Mouse (Mus musculus) left cerebral cortex, postnatal 25 days (tissue): ENCODE measurements at regions not wholly inside any gene's neighbourhood (a gene's known extent, or its start where the extent isn't known, plus 50 kb on each side); places are given as distances from the start of the nearest gene placed in this dataset.
A peak's percentile ranks its signal among the peaks of the same experiment; 100 is the strongest.

Source experiments
- DNase-seq, 2 experiments: peaks; one replicate each; pipeline ENCODE4 v3.0.0; 2022; ENCODE audit warnings: low spot score in 2 of 2, mixed read lengths in 1 of 2
- intact Hi-C: fragments of 180-260 bp; cut with DNase I; formaldehyde crosslinking; loops from one replicate; pipeline ENCODE4 v1.15.1; 2025

DNA sequence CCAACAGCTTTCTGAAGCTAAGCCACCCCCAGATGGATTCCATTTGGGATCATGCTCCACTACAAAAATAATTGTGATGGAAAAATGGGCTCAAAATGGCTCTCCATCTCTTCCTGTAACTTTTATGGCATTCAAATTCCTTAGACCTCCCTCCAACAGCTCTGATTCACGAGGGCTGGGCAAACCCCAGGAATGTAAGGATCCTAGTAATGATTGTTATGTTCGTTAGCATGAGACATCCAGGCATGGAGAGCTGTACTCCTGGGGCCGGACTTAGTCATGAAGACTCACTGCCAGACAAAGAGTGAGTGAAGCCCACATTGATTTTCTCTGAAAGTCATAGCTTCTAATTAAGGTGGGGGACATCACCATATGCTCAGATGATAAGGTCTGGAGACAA lies 258.3 kb downstream of the Gm826 start:
- peak in 1 of 2 experiments; percentile 60 for DNase-seq
- intact Hi-C loops = no loop called here

DNA sequence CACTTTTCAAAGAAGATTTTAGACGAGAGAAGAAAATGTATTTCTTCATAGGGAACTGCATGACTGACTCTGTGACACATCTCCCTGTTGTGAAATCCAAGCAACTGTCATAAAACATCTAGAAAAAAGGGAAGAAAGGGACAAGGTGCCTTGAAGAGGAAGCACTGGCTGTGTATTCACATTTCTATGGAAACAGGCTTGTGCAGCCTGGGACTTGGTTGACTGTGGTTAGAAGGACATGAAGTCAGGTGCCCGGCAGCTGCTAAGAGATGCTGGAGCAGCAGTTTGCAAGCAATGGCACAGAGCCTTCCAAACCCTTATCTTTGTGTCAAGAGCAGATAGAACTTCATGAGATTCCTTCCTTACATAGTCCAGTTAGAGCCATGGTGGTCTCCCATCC lies 263.5 kb downstream of the Gm826 start:
- intact Hi-C loops = no loop called here
- no peak for DNase-seq

DNA sequence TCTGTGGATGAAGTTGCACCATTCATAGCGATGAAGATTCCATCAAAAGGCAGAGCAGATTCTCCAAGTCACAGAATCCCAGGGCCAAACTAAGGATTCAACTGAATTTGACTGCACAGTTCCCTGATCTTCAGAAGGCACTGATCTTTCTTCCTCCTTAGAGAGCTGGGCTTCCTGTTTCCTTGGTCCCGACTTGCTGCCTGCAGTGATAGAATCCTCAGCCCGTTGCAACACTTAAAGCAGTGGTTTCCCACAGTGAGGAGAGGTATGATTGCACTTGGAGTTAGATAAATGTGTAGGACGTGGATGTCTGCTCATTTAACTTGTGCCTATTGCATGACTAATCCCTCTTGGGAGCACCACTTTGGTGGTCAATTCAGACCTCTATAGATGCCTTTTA lies 265.2 kb downstream of the Gm826 start:
- DNase-seq = no peak
- intact Hi-C loops = no loop called here

DNA sequence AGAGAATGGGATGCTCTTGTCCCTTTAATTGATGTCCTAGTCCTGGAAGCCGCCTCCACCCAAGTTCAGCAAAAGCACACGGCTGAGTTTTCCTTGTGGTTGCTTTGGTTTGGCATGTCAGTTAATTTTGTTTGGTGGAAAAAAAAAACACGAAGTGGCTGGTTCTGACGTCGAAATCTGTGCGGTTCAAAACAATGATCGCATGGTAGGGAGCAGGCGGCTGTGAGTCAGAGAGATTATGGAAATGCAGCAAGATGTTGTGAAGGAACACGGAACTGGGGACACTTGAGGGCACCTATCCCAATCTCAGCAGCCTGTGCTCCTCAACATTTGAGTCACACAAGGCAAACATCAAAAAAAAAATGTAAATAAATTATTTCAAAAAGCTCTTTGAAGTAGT lies 266.1 kb downstream of the Gm826 start:
- DNase-seq = peak in 1 of 2 experiments; percentile 18
- intact Hi-C loops = no loop called here

DNA sequence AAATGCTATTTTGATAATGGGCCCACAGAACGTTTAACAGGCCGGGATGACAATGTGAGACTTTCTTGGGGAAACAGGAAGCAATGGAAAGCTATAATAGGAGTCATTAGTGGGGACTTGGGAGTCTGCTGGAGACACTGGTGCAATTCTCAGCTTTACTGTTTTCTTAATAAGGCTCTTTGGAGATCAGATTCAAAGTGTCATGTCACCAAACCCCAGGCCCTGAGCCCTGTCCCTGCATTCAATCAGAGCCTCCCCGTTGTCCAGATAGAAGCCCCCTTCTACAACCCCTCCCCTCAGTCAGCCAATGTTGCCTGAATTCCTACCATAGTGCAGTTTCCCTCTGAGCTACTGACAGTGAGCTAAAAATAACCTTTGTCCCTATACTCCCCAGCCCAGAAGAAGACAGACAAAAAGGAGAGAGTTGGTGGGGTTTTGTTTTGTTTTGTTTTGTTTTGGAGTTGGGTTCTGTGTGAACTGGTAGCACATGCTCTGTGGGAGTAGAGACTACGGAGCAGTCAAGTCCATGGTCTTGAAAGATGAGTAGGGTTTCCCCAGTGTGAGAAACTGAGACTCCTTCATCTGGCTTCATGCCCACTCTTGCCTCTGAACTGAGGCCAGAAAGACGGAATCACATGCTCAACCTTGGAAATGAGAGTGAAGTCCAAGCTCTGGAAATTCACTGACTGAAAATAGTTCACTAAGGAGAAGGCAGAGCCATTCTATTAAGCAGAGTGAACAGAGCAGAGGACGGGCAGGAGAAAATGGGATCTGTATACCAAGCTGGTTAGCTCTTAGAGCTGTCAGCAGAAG lies 267.3 kb downstream of the Gm826 start:
- peak; percentile 16 to 58 for DNase-seq
- intact Hi-C loops = no loop called here

DNA sequence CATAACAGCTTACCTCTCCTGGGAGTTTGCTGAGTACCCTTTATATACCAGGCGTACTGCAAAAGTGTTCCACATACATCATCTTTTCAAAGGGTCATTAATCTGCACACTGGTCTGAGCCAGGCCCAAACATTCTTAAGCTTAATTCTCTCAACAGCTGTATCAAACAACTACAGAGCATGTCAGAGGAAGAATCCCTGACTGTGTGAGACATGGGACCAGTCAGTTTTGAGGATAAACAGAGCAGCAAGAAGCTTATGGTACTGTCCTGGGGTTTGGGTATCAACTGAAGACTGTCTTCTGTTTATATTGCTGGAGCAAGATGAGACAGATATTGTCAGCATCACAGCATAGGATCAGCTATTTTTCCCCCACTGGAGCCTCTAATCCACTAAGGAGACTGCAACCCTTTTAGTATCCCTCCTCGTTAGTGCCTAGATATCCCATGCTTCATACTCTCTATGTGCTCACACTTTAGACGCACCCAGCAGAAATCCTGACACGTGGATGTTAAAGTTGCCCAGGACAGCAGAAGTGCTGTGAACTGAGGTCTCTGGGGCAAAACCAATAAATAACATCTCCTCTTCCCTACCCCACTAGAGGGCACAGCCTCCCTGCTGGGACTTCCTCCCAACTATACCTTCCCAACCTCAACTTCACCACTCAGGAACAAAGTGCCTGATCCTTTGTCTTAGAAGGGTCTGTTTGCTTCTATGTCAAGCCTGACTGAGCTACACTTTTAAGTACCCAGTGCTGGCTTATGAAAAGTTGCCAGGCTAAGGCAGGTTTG lies 271.6 kb downstream of the Gm826 start:
- DNase-seq = peak in 1 of 2 experiments; percentile 6
- intact Hi-C loops = loop anchor here (1.0 kb wide), 1 partner anchor 302 kb away; no protein-coding TSS in a partner anchor

DNA sequence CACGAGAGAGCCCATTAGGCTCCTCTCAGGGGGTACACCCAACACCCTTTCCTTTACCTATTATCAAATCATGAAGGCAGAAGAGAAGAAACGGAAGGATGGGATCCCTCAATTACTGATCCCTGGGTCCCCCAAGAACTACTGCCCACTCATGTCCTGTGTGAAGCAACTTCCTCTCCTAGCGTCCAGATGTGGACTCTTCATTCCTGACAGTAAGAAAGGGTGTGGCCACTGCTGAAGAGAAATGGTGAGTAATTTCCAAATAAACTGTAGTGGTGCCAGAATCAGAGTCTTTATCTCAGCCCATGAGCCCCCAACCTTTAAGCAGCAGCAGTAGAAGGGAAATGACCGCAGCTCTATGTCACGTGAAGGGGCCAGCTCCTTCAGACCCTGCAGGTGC lies 273.9 kb downstream of the Gm826 start:
- intact Hi-C loops = no loop called here
- DNase-seq = no peak

DNA sequence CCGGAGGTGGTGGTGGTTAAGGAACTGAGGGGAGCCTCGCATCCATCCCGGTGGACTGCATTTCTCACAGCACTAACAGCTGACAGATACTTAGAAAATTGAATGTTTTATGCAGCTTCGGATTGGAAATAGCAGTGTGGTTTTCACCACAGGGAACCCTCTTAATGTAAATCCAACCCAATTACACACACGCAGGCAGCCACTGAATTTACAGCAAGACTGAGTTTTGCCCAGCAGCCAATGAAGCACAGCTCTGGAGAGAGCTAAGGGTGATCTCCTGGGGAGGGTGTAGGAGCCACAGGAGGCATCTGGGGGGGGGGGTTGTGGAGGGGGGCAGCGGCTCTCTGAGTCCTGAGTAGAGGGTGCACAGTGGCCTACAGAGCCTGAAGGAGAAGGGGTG lies 276.8 kb downstream of the Gm826 start:
- DNase-seq = no peak
- intact Hi-C loops = no loop called here

DNA sequence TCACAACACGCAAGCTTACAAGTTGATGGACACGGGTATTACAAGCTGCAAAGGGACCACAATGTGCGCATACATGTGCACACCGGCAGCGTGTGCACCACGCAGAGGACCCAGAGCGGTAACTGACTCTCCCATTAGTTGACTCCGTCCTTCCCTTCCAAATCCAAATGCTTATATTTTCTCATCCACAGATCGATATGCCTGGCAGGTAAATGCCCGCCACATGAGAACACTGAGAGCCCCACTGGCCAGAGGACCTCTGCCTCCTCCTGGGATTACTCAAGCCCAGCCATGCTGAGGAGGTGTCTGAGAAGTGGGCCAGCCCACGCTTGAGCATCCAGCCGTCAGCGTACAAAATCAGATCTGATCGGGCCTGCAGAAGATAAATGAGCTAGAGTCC lies 279.6 kb downstream of the Gm826 start:
- no peak for DNase-seq
- intact Hi-C loops = no loop called here

DNA sequence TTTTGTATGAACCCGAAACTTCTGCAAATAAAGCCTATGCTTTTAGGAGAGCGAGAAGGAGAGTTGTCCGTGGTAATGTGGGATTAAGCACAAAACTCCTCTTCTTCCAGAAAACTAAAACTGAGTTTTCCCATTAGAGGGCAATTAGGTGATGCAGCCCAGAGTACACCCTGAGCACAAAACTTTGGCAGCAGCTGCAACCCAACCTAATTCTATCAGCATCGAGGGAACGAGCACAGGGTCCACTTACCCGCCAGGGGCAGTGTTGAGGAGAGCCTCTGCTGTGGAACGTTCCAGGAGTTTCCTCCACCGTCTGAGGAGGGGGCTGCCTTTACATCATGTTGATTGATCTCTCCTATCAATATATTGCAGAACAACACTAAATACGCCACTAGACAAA lies 285.7 kb downstream of the Gm826 start:
- no peak for DNase-seq
- intact Hi-C loops = no loop called here

DNA sequence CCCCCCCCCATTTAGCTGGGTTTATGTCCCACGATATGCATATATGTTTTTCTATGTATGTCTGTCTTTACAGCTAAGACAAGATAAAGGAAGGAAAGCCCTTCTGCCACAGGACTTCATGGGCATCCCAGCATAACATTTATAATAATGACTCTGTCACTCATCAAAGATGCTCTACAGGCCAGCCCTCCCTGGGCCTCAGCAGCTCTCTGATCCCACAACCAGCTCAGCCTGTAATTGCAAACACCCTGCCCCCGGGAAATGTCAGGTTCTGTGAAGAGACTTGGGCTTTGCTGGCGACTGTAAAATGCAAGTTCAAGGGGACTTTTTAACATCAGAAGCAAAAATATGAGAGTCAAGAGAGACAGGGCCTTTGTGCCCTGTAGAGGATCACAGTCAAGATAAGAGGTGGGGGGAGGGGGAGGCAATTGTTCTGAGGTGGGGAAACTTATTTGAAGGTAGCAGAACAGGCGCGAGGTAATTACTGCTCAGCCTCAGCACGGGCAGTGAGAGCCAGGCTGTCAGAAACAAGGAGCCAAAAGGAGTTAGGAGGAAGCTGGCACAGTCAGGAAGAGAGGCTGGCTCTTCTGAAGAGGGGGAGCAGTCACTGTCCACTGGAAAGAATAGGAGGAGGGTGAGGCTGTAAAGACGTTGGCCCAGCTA lies 286.9 kb downstream of the Gm826 start:
- no peak for DNase-seq
- intact Hi-C loops = no loop called here

DNA sequence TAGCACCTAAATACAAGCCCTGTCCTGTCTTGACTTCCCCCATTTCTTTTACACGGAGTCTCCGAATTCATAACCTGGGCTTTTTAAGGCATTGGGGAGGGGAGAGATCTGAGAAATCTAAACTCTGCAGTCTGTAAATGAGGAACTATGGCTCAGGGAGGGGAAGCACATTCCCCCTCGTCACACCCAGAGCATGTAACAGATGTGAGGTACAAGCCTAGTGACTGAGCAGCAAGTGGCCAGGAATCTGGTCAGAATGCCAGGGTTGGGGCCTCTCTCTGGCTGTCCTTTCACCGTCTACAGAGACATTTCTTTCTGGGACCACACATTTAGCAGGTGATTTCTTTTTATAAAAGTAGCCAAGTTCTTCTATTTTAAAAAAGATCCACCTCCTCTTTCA lies 289.4 kb downstream of the Gm826 start:
- intact Hi-C loops = no loop called here
- peak in 1 of 2 experiments; percentile 12 for DNase-seq

DNA sequence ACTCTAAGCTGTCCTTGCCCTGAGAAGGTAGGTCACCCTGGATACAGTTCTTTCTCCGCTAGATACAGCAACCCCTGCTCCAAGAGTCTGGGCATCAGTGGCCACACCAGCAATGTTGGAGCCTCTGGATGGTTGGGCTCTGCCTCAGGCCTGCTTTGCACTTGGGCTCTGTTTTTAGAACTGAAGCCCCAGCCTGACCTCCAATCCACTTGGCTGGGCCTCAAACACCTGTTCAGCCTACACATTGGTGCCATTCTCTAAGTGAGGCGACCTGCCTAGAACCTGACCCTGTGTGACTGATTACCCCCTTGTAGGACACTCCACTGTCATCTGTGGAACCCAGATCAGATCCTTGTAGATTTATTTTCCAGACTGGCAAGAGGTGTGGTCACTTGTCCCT lies 289.8 kb downstream of the Gm826 start:
- intact Hi-C loops = no loop called here
- DNase-seq = no peak

DNA sequence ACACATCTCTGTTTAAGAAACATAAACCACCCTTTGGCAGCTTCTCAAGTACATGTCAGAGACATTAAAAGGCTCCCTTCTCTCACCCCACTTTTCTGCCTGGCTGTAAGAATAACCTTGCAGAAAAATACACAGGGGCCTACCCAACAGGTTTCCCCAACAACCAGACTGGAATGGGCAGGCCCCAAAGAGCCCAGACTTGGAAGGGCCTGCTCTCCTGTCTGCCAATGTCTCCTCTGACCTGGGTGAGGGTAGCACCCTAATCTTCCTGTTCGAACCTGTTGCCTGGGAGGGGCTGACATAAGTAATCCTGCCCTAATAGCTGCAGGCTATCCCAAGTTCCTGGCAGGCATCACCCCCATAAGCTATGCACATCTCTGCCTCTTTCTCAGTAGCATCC lies 304.5 kb downstream of the Gm826 start:
- intact Hi-C loops = no loop called here
- DNase-seq = no peak

DNA sequence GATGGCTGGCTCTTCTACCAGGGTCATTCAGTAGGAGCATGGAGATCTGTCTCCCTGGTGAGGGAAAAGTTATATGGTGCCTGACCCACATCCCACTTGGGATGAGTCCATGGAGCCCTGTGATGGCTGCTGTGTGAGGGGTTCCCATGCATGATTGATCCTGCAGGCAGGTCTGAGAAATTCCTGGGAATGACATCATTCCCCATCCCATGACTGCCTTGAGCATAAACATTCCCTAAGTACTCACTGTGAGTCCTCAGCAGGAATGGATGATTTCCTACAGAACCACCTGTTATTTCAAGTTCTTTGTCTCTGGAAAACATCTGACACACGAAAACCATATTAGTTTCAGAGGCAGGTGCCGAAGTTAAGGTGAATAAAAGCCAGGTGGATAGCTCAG lies 305.5 kb downstream of the Gm826 start:
- intact Hi-C loops = no loop called here
- DNase-seq = no peak

DNA sequence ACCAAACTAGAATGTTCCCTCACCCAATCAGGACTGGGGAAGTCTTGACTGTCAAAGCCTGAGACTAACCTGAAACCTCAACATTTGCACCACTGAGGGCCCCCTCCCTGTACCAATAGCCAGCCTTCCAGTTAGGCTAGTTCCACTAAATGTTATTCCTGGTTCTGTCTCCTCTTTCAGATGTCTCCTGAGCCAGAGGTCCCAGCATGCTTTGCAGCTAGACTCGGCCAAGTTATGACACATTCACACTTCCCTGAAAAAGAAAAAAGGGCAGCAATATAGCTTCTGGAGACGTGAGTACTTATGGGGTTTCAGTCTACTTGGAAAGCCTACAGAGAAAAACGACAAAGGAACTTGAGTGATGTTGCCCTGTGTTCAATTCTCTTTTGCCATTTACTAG lies 308.1 kb downstream of the Gm826 start:
- DNase-seq = peak in 1 of 2 experiments; percentile 6

DNA sequence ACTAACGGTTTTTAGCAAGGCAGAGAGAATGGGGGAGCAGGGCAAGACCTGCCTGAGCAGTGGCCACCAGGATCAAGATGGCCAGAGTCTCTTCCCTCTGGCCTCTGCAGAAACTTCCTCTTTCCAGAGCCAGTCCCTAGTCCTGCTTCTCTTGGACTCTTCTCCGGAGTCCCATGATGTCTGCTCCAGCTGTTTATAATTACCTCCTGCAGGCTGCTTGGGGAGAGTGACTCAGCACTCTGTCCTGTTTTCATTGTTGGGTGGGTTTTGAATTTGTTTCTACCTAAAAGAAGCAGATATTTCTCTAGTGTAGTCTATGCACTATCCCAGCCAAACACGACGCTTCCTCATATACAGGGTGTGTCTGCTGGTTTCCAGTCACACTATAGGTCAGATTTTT lies 312.4 kb downstream of the Gm826 start:
- intact Hi-C loops = no loop called here
- DNase-seq = peak in 1 of 2 experiments; percentile 11

More for the DNA sequence above, 308.1 kb downstream of the Gm826 start:
- intact Hi-C loops = no loop called here

DNA sequence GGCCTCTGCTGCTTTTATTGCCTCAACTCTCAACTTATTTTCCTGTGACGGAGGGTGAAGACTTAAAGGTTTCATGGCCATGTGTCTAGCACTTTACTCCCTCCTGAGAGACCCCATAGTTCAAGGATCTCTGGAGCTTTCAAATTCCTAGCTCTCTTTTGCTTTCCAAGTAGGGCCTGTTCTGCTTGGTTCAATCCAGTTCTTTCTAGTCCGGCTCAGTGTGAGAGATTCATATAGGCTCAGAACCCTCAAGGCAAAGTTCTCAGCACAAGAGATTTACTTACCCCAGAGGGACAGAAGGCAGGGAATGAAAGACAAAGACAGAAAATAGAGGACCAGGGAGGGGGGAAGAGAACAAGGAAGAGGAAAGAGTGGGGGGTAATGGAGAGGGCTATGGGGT lies 313.1 kb downstream of the Gm826 start:
- DNase-seq = no peak
- intact Hi-C loops = no loop called here

DNA sequence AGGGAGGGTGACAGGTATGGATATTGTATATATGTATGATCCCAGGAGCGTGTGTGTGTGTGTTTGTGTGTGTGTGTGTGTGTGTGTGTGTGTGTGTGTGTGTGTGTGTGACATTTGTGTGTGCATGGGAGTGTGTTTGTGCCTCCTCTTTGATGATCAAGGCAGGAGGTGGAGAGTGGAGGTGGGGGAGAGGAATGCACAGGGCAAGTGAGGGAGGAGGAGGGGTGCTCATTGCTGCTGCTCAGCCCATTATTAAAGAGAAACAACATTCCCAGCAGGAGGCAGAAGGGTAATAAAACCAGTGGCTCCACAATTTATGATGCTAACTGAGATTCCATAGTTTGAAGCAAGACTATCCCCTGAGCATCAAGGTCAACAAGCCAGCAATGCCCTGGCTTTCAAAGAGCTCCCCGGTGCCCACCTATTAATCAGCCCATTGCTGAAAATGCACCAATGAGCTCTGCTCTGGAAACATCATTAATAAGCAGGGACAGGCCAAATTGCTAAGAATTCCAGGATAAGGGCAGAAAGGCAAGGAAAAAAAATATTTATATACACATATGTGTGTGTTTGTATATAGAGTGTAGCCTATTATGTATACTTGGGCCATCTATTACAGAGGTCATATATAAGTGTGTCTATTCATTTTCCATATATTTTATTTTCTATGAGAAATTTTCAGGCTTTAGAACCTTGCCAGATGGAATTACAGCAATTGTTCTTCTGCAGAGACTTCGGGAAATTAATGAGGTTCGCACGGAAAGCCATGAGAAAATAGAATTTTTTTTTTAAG lies 316.7 kb downstream of the Gm826 start:
- no peak for DNase-seq

DNA sequence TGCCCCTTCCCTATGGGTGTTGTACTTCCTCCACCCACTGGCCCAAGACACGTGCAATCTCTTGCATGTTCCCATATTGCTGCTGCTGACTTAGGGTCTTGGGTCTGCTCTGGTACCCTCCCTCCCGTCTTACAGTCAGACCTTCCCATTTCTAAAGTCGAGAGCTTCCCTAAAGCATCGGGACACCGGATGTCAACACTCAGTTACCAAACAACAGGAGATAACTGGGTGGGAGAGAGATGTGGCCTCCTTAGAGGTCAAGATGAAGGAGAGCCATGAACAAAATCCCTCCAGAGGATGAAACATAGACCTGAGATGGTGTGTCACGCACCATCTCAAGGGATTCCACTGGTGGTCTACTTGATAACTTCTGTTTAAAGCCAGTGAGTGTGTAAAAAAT lies 322.5 kb downstream of the Gm826 start:
- intact Hi-C loops = no loop called here
- DNase-seq = no peak

More for the DNA sequence above, 316.7 kb downstream of the Gm826 start:
- intact Hi-C loops = no loop called here
